ENCODE assay signal across 33 mouse cellular contexts in genomic region chr1:39840856-39841255, GRCm38 (mm10). TPM values are rescaled to one million over a fixed set of nuclear protein-coding genes. Genes with fewer than 3 reads are reported as not detected.
A peak's percentile ranks its signal among the peaks of the same experiment; 100 is the strongest.
DNase-seq lines count a peak whose midpoint lies in the region; ATAC-seq lines count a peak whose summit lies in the region.
"Had no signal": no experiment of that assay in that cellular context is flagged by ENCODE, and none has a peak within 500 bp of the region (broad histone marks: within the 10 kb centered on the region; RNA-seq: fewer than 3 reads in every experiment).

No protein-coding gene starts in this region.

- no peak overlapping the region for H3K9ac ChIP-seq in midbrain, embryonic 11.5 days (ENCODE audit: low read length)
- no peak overlapping the region for H3K9ac ChIP-seq in midbrain, embryonic 16.5 days (ENCODE audit: low read depth, low read length)
- H3K9ac ChIP-seq: forebrain, embryonic 13.5 days; hindbrain, embryonic 12.5 days; limb, embryonic 15.5 days; liver, embryonic 14.5 days; neural tube, embryonic 13.5 days had no signal

- H3K4me2 ChIP-seq in midbrain, embryonic 11.5 days = no peak overlapping the region
- H3K4me2 ChIP-seq in midbrain, embryonic 16.5 days (ENCODE audit: low read length) = no peak overlapping the region
- H3K4me2 ChIP-seq: forebrain, embryonic 13.5 days; hindbrain, embryonic 12.5 days; limb, embryonic 15.5 days; neural tube, embryonic 13.5 days had no signal

- WGBS in midbrain, embryonic 11.5 days = 60% methylated on average over 4 of the region's 4 CpGs
- 58% methylated on average over 4 of the region's 4 CpGs for WGBS in midbrain, embryonic 16.5 days

- no peaks in the 10 kb centered on the region for H3K36me3 ChIP-seq in midbrain, embryonic 11.5 days (ENCODE audit: control insufficient read depth, insufficient read depth, low read length)
- no peaks in the 10 kb centered on the region for H3K36me3 ChIP-seq in midbrain, embryonic 16.5 days (ENCODE audit: control insufficient read depth, insufficient read depth, low read length)
- H3K36me3 ChIP-seq: hindbrain, embryonic 12.5 days; limb, embryonic 10.5 days; limb, embryonic 15.5 days; midbrain, embryonic 10.5 days; neural tube, embryonic 13.5 days had no signal

- H3K4me1 ChIP-seq in midbrain, embryonic 11.5 days (ENCODE audit: control insufficient read depth, insufficient read depth, low read length) = peaks cover 6% of the 10 kb centered on the region
- H3K4me1 ChIP-seq in midbrain, embryonic 16.5 days (ENCODE audit: control insufficient read depth, insufficient read depth, low read length) = peaks cover 11% of the 10 kb centered on the region
- H3K4me1 ChIP-seq: limb, embryonic 10.5 days had no signal

- no peak for ATAC-seq in midbrain, embryonic 11.5 days (ENCODE audit: low FRiP score)
- no peak for ATAC-seq in midbrain, embryonic 16.5 days
- ATAC-seq: forebrain, embryonic 13.5 days; hindbrain, postnatal 0 days; intestine, embryonic 16.5 days; Patski had no signal

- H3K27me3 ChIP-seq in midbrain, embryonic 11.5 days (ENCODE audit: control insufficient read depth, insufficient read depth, low read length) = no peaks in the 10 kb centered on the region
- H3K27me3 ChIP-seq in midbrain, embryonic 16.5 days (ENCODE audit: control insufficient read depth, insufficient read depth, low read depth, low read length) = no peaks in the 10 kb centered on the region
- H3K27me3 ChIP-seq: forebrain, embryonic 13.5 days; hindbrain, embryonic 12.5 days; limb, embryonic 15.5 days; neural tube, embryonic 13.5 days; Patski had no signal

- H3K27ac ChIP-seq in midbrain, embryonic 11.5 days (ENCODE audit: low read depth, low read length) = no peak overlapping the region
- H3K27ac ChIP-seq in midbrain, embryonic 16.5 days (ENCODE audit: low read length) = no peak overlapping the region
- H3K27ac ChIP-seq: forebrain, embryonic 13.5 days; hindbrain, embryonic 12.5 days; hindbrain, postnatal 0 days; kidney, postnatal 0 days; limb, embryonic 10.5 days; limb, embryonic 15.5 days; liver, embryonic 14.5 days; midbrain, embryonic 10.5 days; neural tube, embryonic 13.5 days had no signal

- DNase-seq in midbrain, embryonic 11.5 days (ENCODE audit: low spot score, missing footprints) = peak; percentile 79
- DNase-seq in thymus, adult 18-20 months = peak; percentile 9 to 18
- peak; percentile 42 for DNase-seq in thymus, postnatal 25 days
- no peak for DNase-seq in kidney, postnatal 25 days
- no peak for DNase-seq in c-Kit-positive CD71-positive TER-119-positive erythroid progenitor cells, embryonic 14.5 days (ENCODE audit: low spot score)
- no peak for DNase-seq in testis, postnatal 14 days (ENCODE audit: low spot score)
- DNase-seq: adrenal gland, postnatal 14 days; cerebellum, adult 18-20 months; cerebellum, postnatal 25 days; gastrocnemius, postnatal 10 days; heart, postnatal 14 days; kidney, adult 8-10 months; layer of hippocampus, adult 9-11 months; lung, adult 2 months; lung, postnatal 14 days had no signal

- H3K9me3 ChIP-seq in midbrain, embryonic 11.5 days (ENCODE audit: control insufficient read depth, low read length) = no peaks in the 10 kb centered on the region
- H3K9me3 ChIP-seq in midbrain, embryonic 16.5 days (replicated peaks; ENCODE audit: control insufficient read depth, low read length, poor library complexity, severe bottlenecking) = no peaks in the 10 kb centered on the region
- H3K9me3 ChIP-seq: forebrain, embryonic 13.5 days; hindbrain, embryonic 12.5 days; limb, embryonic 10.5 days; limb, embryonic 15.5 days; midbrain, embryonic 10.5 days; neural tube, embryonic 13.5 days had no signal

- H3K4me3 ChIP-seq in midbrain, embryonic 11.5 days (ENCODE audit: low read depth, low read length) = no peak overlapping the region
- H3K4me3 ChIP-seq in midbrain, embryonic 16.5 days (ENCODE audit: low read depth, low read length) = no peak overlapping the region
- H3K4me3 ChIP-seq: forebrain, embryonic 13.5 days; hindbrain, embryonic 12.5 days; limb, embryonic 10.5 days; limb, embryonic 15.5 days; midbrain, embryonic 10.5 days; myocyte; neural tube, embryonic 13.5 days had no signal

RNA-seq across cellular contexts. Expression of gene Gm3646, which starts 35.7 kb away (rescaled TPM):
- polyA plus RNA-seq in midbrain, embryonic 11.5 days (2014; fragmentation: Nextera tagmentation; extraction: Ambion mirVana) = not detected in 2 replicates
- not detected in 2 replicates for polyA plus RNA-seq in midbrain, embryonic 16.5 days (2015; fragmentation: Nextera tagmentation; extraction: Ambion mirVana)
- polyA plus RNA-seq: embryonic facial prominence, embryonic 11.5 days; forebrain, embryonic 13.5 days; hindbrain, embryonic 12.5 days; hindbrain, postnatal 0 days; intestine, embryonic 16.5 days; kidney, postnatal 0 days; large intestine, adult 2 months; limb, embryonic 10.5 days; limb, embryonic 15.5 days; liver, embryonic 14.5 days; lung, adult 2 months; midbrain, embryonic 10.5 days; midbrain, postnatal 0 days; neural tube, embryonic 13.5 days; Patski; stomach, embryonic 14.5 days; testis, adult 2 months had no signal

RNA-seq across cellular contexts. Expression of gene Map4k4, which starts 59.9 kb away (rescaled TPM):
- 30.7 and 33.7 TPM in 2 replicates for polyA plus RNA-seq in midbrain, embryonic 11.5 days (2014; fragmentation: Nextera tagmentation; extraction: Ambion mirVana)
- 31.4 and 38.4 TPM in 2 replicates for polyA plus RNA-seq in midbrain, embryonic 16.5 days (2015; fragmentation: Nextera tagmentation; extraction: Ambion mirVana)

Comparison
In these comparisons a context has a peak if more than half of its experiments do, and no peak if none do; other contexts are left out.
1. DNase-seq: peak in midbrain, embryonic 11.5 days (single experiment), thymus, adult 18-20 months (2 of 2) and thymus, postnatal 25 days (single experiment); none in kidney, postnatal 25 days (0 of 2), c-Kit-positive CD71-positive TER-119-positive erythroid progenitor cells, embryonic 14.5 days (single experiment) and testis, postnatal 14 days (single experiment).